Mouse (Mus musculus) MEL (cell line): ENCODE data around the gene Gng7. TPM values are rescaled to one million over a fixed set of nuclear protein-coding genes. Genes with fewer than 3 reads are reported as not detected.

Experiments used
- DNase-seq: peaks from one replicate; pipeline ENCODE4 v3.0.0; 2011; ENCODE audit warnings: low read depth, low spot score
- H3K27ac ChIP-seq: 2 replicates; pipeline ENCODE4 v1.5.1; 2012; ENCODE audit warnings: low read depth, mild to moderate bottlenecking, control low read depth, low read length, moderate library complexity; ENCODE audit not compliant: control insufficient read depth
- H3K27me3 ChIP-seq, 2 experiments: fragments of 150-350 bp in 1 of 2; sonication (generic) in 1 of 2; 2 replicates each; pipeline ENCODE4 v1.6.1; 2012; ENCODE audit warnings: low read length in 2 of 2, mild to moderate bottlenecking in 2 of 2, improper control_type of control experiment in 1 of 2, moderate library complexity in 1 of 2; ENCODE audit not compliant: insufficient read depth in 2 of 2, control insufficient read depth in 1 of 2
- H3K36me3 ChIP-seq, 2 experiments: 2 replicates each; pipeline ENCODE4 v1.6.1; 2012 to 2014; ENCODE audit warnings: low read length in 2 of 2, improper control_type of control experiment in 1 of 2, inconsistent platforms in 1 of 2, mild to moderate bottlenecking in 1 of 2; ENCODE audit not compliant: insufficient read depth in 2 of 2, control insufficient read depth in 1 of 2
- H3K4me1 ChIP-seq, 2 experiments: fragments of 150-350 bp in 1 of 2; sonication (generic) in 1 of 2; 2 replicates each; pipeline ENCODE4 v1.6.1; 2012; ENCODE audit warnings: low read length in 2 of 2, improper control_type of control experiment in 1 of 2, mild to moderate bottlenecking in 1 of 2; ENCODE audit not compliant: insufficient read depth in 2 of 2, control insufficient read depth in 1 of 2
- H3K4me3 ChIP-seq, 2 experiments: fragments of 150-350 bp in 1 of 2; sonication (generic) in 1 of 2; 2 replicates each; pipeline ENCODE4 v1.5.1; 2012; ENCODE audit warnings: low read depth in 2 of 2, low read length in 2 of 2, mild to moderate bottlenecking in 2 of 2, moderate library complexity in 2 of 2, control low read depth in 1 of 2, improper control_type of control experiment in 1 of 2; ENCODE audit not compliant: control insufficient read depth in 1 of 2, insufficient read depth in 1 of 2
- H3K79me2 ChIP-seq: 2 replicates; pipeline ENCODE4 v1.6.1; 2012; ENCODE audit warnings: mild to moderate bottlenecking, low read length, moderate library complexity; ENCODE audit not compliant: control insufficient read depth, poor library complexity, insufficient read depth
- H3K9ac ChIP-seq: 2 replicates; pipeline ENCODE4 v1.6.1; 2012; ENCODE audit warnings: low read depth, mild to moderate bottlenecking, control low read depth, low read length, moderate library complexity; ENCODE audit not compliant: control insufficient read depth, poor library complexity, severe bottlenecking
- H3K9me3 ChIP-seq: fragments of 150-350 bp; sonication (generic); replicated peaks from 2 replicates; pipeline ENCODE4 v1.6.1; 2012; ENCODE audit warnings: mild to moderate bottlenecking, low read length, improper control_type of control experiment, moderate library complexity; ENCODE audit not compliant: insufficient read depth
- BHLHE40 ChIP-seq: IDR thresholded peaks from 2 replicates; pipeline ENCODE4 v1.6.1; 2012; ENCODE audit warnings: low read depth, mild to moderate bottlenecking, inconsistent platforms, low read length, improper control_type of control experiment, borderline replicate concordance
- CHD1 ChIP-seq: IDR thresholded peaks from 2 replicates; pipeline ENCODE4 v1.6.1; 2012; ENCODE audit warnings: low read depth, mild to moderate bottlenecking, inconsistent platforms, low read length, improper control_type of control experiment
- CHD2 ChIP-seq: IDR thresholded peaks from 2 replicates; pipeline ENCODE4 v1.6.1; 2011; ENCODE audit warnings: low read length, improper control_type of control experiment
- CTCF ChIP-seq, 3 experiments: IDR thresholded peaks in 2 of 3; conservative IDR thresholded peaks in 1 of 3; 2 replicates each; pipeline ENCODE4 v1.5.1; 2011 to 2012; ENCODE audit warnings: low read length in 3 of 3, low read depth in 2 of 3, mild to moderate bottlenecking in 2 of 3, improper control_type of control experiment in 1 of 3, inconsistent platforms in 1 of 3, mixed read lengths in 1 of 3, moderate library complexity in 1 of 3; ENCODE audit not compliant: control insufficient read depth in 1 of 3, insufficient read depth in 1 of 3, poor library complexity in 1 of 3, severe bottlenecking in 1 of 3
- E2F4 ChIP-seq: IDR thresholded peaks from 2 replicates; pipeline ENCODE4 v1.6.1; 2011; ENCODE audit warnings: low read depth, low read length, improper control_type of control experiment, borderline replicate concordance
- ELF1 ChIP-seq: IDR thresholded peaks from 2 replicates; pipeline ENCODE4 v1.6.1; 2014; ENCODE audit warnings: low read depth, mild to moderate bottlenecking, inconsistent platforms, low read length, improper control_type of control experiment, moderate library complexity
- EP300 ChIP-seq, 2 experiments: IDR thresholded peaks; 2 replicates each; pipeline ENCODE4 v1.6.1; 2011; ENCODE audit warnings: improper control_type of control experiment in 2 of 2, low read length in 2 of 2, low read depth in 1 of 2, mild to moderate bottlenecking in 1 of 2
- ETS1 ChIP-seq: IDR thresholded peaks from 2 replicates; pipeline ENCODE4 v1.6.1; 2012; ENCODE audit warnings: low read depth, mild to moderate bottlenecking, inconsistent platforms, low read length, improper control_type of control experiment, moderate library complexity
- GABPA ChIP-seq: IDR thresholded peaks from 2 replicates; pipeline ENCODE4 v1.6.1; 2012; ENCODE audit warnings: low read depth, mild to moderate bottlenecking, inconsistent platforms, low read length, improper control_type of control experiment, moderate library complexity
- HCFC1 ChIP-seq: IDR thresholded peaks from 2 replicates; pipeline ENCODE4 v1.6.1; 2012; ENCODE audit warnings: low read depth, mild to moderate bottlenecking, inconsistent platforms, low read length, improper control_type of control experiment, moderate library complexity
- JUND ChIP-seq: IDR thresholded peaks from 2 replicates; pipeline ENCODE4 v1.6.1; 2011; ENCODE audit warnings: low read depth, mild to moderate bottlenecking, improper control_type of control experiment, low read length
- KAT2A ChIP-seq: conservative IDR thresholded peaks from 2 replicates; pipeline ENCODE4 v1.6.1; 2012; ENCODE audit warnings: low read depth, low read length, improper control_type of control experiment, inconsistent platforms
- MAX ChIP-seq: IDR thresholded peaks from 2 replicates; pipeline ENCODE4 v1.6.1; 2011; ENCODE audit warnings: low read length, improper control_type of control experiment
- MAZ ChIP-seq: IDR thresholded peaks from 2 replicates; pipeline ENCODE4 v1.6.1; 2012; ENCODE audit warnings: low read depth, mild to moderate bottlenecking, inconsistent platforms, low read length, improper control_type of control experiment
- MEF2A ChIP-seq: IDR thresholded peaks from 2 replicates; pipeline ENCODE4 v1.6.1; 2014; ENCODE audit warnings: low read depth, mild to moderate bottlenecking, inconsistent platforms, low read length, improper control_type of control experiment; ENCODE audit not compliant: poor library complexity, insufficient replicate concordance, severe bottlenecking; ENCODE audit errors: extremely low read depth
- MXI1 ChIP-seq: IDR thresholded peaks from 2 replicates; pipeline ENCODE4 v1.6.1; 2011; ENCODE audit warnings: mild to moderate bottlenecking, low read depth, low read length, improper control_type of control experiment
- MYB ChIP-seq: IDR thresholded peaks from 2 replicates; pipeline ENCODE4 v1.6.1; 2011; ENCODE audit warnings: mild to moderate bottlenecking, low read depth, low read length, improper control_type of control experiment
- MYC ChIP-seq: IDR thresholded peaks from 2 replicates; pipeline ENCODE4 v1.6.1; 2011; ENCODE audit warnings: low read depth, mild to moderate bottlenecking, low read length, improper control_type of control experiment, moderate library complexity
- NELFE ChIP-seq: IDR thresholded peaks from 2 replicates; pipeline ENCODE4 v1.6.1; 2011; ENCODE audit warnings: low read depth, low read length, improper control_type of control experiment
- POLR2A ChIP-seq, 2 experiments: IDR thresholded peaks; 2 replicates each; pipeline ENCODE4 v1.6.1; 2011 to 2012; ENCODE audit warnings: low read length in 2 of 2, mild to moderate bottlenecking in 2 of 2, control low read depth in 1 of 2, improper control_type of control experiment in 1 of 2, low read depth in 1 of 2, moderate library complexity in 1 of 2; ENCODE audit not compliant: control insufficient read depth in 1 of 2, insufficient read depth in 1 of 2, poor library complexity in 1 of 2
- POLR2AphosphoS2 ChIP-seq: IDR thresholded peaks from 2 replicates; pipeline ENCODE4 v1.6.1; 2011; ENCODE audit warnings: low read length, improper control_type of control experiment
- RAD21 ChIP-seq: IDR thresholded peaks from 2 replicates; pipeline ENCODE4 v1.6.1; 2011; ENCODE audit warnings: mild to moderate bottlenecking, low read depth, low read length, improper control_type of control experiment
- RCOR1 ChIP-seq: IDR thresholded peaks from 2 replicates; pipeline ENCODE4 v1.6.1; 2012; ENCODE audit warnings: low read depth, mild to moderate bottlenecking, inconsistent platforms, low read length, improper control_type of control experiment
- SIN3A ChIP-seq: IDR thresholded peaks from 2 replicates; pipeline ENCODE4 v1.6.1; 2012; ENCODE audit warnings: low read length, improper control_type of control experiment, inconsistent platforms
- TAL1 ChIP-seq: IDR thresholded peaks from 2 replicates; pipeline ENCODE4 v1.6.1; 2012; ENCODE audit warnings: mild to moderate bottlenecking, inconsistent platforms, low read length, moderate library complexity, mixed read lengths
- TBP ChIP-seq: IDR thresholded peaks from 2 replicates; pipeline ENCODE4 v1.8.0; 2011; ENCODE audit warnings: low read depth, low read length, improper control_type of control experiment
- USF1 ChIP-seq: IDR thresholded peaks from 2 replicates; pipeline ENCODE4 v1.6.1; 2014; ENCODE audit warnings: low read depth, mild to moderate bottlenecking, inconsistent platforms, low read length, improper control_type of control experiment, moderate library complexity
- USF2 ChIP-seq, 2 experiments: IDR thresholded peaks; 2 replicates each; pipeline ENCODE4 v1.6.1; 2011 to 2012; ENCODE audit warnings: improper control_type of control experiment in 2 of 2, low read length in 2 of 2, borderline replicate concordance in 1 of 2, inconsistent platforms in 1 of 2, low read depth in 1 of 2, mild to moderate bottlenecking in 1 of 2; ENCODE audit not compliant: insufficient read depth in 1 of 2
- ZC3H11A ChIP-seq: IDR thresholded peaks from 2 replicates; pipeline ENCODE4 v1.6.1; 2012; ENCODE audit warnings: low read depth, mild to moderate bottlenecking, inconsistent platforms, low read length, improper control_type of control experiment
- ZMIZ1 ChIP-seq: IDR thresholded peaks from 2 replicates; pipeline ENCODE4 v1.6.1; 2012; ENCODE audit warnings: low read depth, mild to moderate bottlenecking, inconsistent platforms, low read length, improper control_type of control experiment, moderate library complexity
- ZNF384 ChIP-seq: IDR thresholded peaks from 2 replicates; pipeline ENCODE4 v1.6.1; 2012; ENCODE audit warnings: low read depth, mild to moderate bottlenecking, inconsistent platforms, low read length, improper control_type of control experiment
- polyA plus RNA-seq, 2 experiments: library from polyadenylated mRNA; stranded (reverse) in 1 of 2; unstranded in 1 of 2; fragments of >175 nt in 1 of 2; fragments of >200 nt in 1 of 2; gene quantifications; 2 replicates each; pipeline versions ENCODE4 v1.2.1 to v1.2.4; 2012; ENCODE audit warnings: low replicate concordance in 2 of 2, low read depth in 1 of 2; ENCODE audit not compliant: insufficient read length in 2 of 2, insufficient read depth in 1 of 2, missing spikeins in 1 of 2
- total RNA-seq: library from RNA; depleted of rRNA; stranded (reverse); fragments of 300-350 nt; gene quantifications from 2 replicates; pipeline ENCODE4 v1.2.3, GENCODE M21; 2012

Gng7 gene
- total and polyA plus RNA-seq, 3 experiments = 1.3 to 6.2 TPM; not detected in 1

DNA sequence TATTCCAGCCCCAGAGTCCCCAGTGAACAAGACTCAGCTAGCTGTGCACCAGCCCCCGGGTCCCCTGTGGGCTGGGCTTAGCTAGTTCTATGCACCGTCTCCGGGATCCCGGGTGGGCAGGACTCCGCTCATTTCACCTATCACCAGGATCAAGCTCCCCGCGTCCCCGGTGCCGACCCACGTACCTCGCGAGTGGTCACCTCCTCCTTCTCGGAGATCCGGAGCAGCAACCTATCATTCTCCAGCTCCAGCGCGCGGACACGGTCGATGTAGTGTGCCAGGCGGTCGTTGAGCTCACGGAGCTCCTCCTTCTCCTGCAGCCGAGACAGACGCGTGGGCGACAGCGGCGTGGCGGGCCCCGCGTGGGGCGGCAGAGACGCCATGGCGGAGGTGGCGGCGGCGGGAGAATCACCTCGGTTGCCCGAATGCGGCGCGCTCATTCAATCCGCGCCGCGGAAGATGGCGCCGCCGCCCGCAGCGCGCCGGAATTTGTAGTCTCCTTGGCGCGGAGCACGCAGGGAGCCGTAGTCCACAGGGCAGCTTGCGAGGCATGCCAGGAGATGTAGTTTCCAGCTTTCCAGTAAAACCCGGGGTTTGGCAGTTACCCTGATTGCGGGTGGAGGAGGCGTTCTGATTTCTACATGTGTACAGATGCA, 96.8 kb downstream of the Gng7 start, which contains the start of gene Lmnb2:
TSS of gene Lmnb2 (minus strand) at position 467 of the 656 bp plus-strand sequence.
- peak; percentile 74 for DNase-seq
- Histone ChIP-seq H3K4me1 (peaks cover 0 to 8% of the 10 kb centered on the region in 2 experiments; a peak in 1 of 4 replicates), H3K79me2 (peaks cover 6% of the 10 kb centered on the region)
- TF ChIP-seq CHD2 (no peak), MAX (peak; percentile 71), USF2 (IDR thresholded peaks at IDR 0.05; ENCODE audit: borderline replicate concordance in 1 of 2, insufficient read depth in 1 of 2, low read depth in 1 of 2, low read length in 2 of 2) (no peak), RAD21 (no peak), ZNF384 (no peak), JUND (no peak), MXI1 (peak; percentile 85), POLR2A (IDR thresholded peaks at IDR 0.05; ENCODE audit: control insufficient read depth in 1 of 2, insufficient read depth in 1 of 2, low read depth in 1 of 2, low read length in 2 of 2, poor library complexity in 1 of 2) (peak; percentile 77 to 78), ZMIZ1 (0 out of 2 replicates have a peak, but pooled peaks have one; percentile 45), NELFE (peak; percentile 71), ETS1 (0 out of 2 replicates have a peak, but pooled peaks have one; percentile 13), KAT2A (peak; percentile 87), GABPA (no peak), TBP (0 out of 2 replicates have a peak, but pooled peaks have one; percentile 28), MYC (no peak), BHLHE40 (no peak), POLR2AphosphoS2 (peak; percentile 41; the same call in 1 of the 2 replicates), RCOR1 (peak; percentile 61; the same call in 1 of the 2 replicates), EP300 (IDR thresholded peaks at IDR 0.05; ENCODE audit: low read depth in 1 of 2, low read length in 2 of 2) (no peak), HCFC1 (peak; percentile 98), CTCF (IDR thresholded peaks at IDR 0.05 in 2 of 3, conservative IDR thresholded peaks at IDR 0.05 in 1 of 3; ENCODE audit: control insufficient read depth in 1 of 3, insufficient read depth in 1 of 3, low read depth in 2 of 3, low read length in 3 of 3, poor library complexity in 1 of 3, severe bottlenecking in 1 of 3) (0 out of 6 replicates have a peak, but pooled peaks of 1 of the 3 experiments have one; percentile 1), TAL1 (no peak), MEF2A (no peak), ELF1 (peak; percentile 54; the same call in 1 of the 2 replicates), MAZ (peak; percentile 49; the same call in 1 of the 2 replicates), SIN3A (peak; percentile 84), USF1 (0 out of 2 replicates have a peak, but pooled peaks have one; percentile 4), CHD1 (no peak), E2F4 (0 out of 2 replicates have a peak, but pooled peaks have one; percentile 76), ZC3H11A (no peak), MYB (no peak)
- TF ChIP-seq, all 39 proteins: peak for 17
- Histone ChIP-seq H3K9ac (peak within 1 kb of the TSS; percentile 87), H3K9me3 (no peaks in the 10 kb centered on the region), H3K27me3 (no peaks in the 10 kb centered on the region; a peak in 1 of 4 replicates), H3K4me3 (peak within 1 kb of the TSS; percentile 74 to 96), H3K27ac (peak within 1 kb of the TSS; percentile 3; the same call in 1 of the 2 replicates), H3K36me3 (peaks cover 0 to 2% of the 10 kb centered on the region in 2 experiments; a peak in 1 of 4 replicates)
